Mouse (Mus musculus): ENCODE measurements around the gene Slc25a20.
"Not testable (repeated sequence)": the region's sequence is repeated elsewhere in the genome, so short reads cannot be mapped to it uniquely, and the experiment has no call there.

Slc25a20 gene

GRCm38 (mm10) chr9:108661677-108662612 lies at the start of gene Slc25a20:
TSS of gene Slc25a20 (plus strand) at chr9:108662088.
- peak; percentile 92 for DNase-seq

GRCm38 (mm10) chr9:108617301-108617700 lies 44.6 kb upstream of the Slc25a20 start:
- no peak for DNase-seq

GRCm38 (mm10) chr9:108626498-108626897 lies 35.4 kb upstream of the Slc25a20 start:
- DNase-seq = peak; percentile 49

GRCm38 (mm10) chr9:108628141-108628540 lies 33.7 kb upstream of the Slc25a20 start:
- DNase-seq = no peak

GRCm38 (mm10) chr9:108630683-108631082 lies 31.2 kb upstream of the Slc25a20 start:
- DNase-seq = no peak

- DNase-seq = no peak
Observed at GRCm38 (mm10) chr9:108631631-108632256, 30.1 kb upstream of the Slc25a20 start.

- DNase-seq = no peak
Observed at GRCm38 (mm10) chr9:108632375-108632774, 29.5 kb upstream of the Slc25a20 start.

GRCm38 (mm10) chr9:108633846-108634245 lies 28.0 kb upstream of the Slc25a20 start:
- DNase-seq = no peak

GRCm38 (mm10) chr9:108635415-108635814 lies 26.5 kb upstream of the Slc25a20 start:
- DNase-seq = no peak

GRCm38 (mm10) chr9:108639825-108640224 lies 22.1 kb upstream of the Slc25a20 start:
- DNase-seq = no peak

- DNase-seq = peak; percentile 50
Observed at GRCm38 (mm10) chr9:108648166-108648565, 13.7 kb upstream of the Slc25a20 start.

- peak; percentile 90 for DNase-seq
Observed at GRCm38 (mm10) chr9:108648611-108649560, 13.0 kb upstream of the Slc25a20 start, which contains the start of gene Arih2. TSS of gene Arih2 (minus strand) at chr9:108649386.

GRCm38 (mm10) chr9:108649561-108650440 lies 12.1 kb upstream of the Slc25a20 start:
- no peak for DNase-seq

GRCm38 (mm10) chr9:108654566-108655464 lies 7.1 kb upstream of the Slc25a20 start:
- no peak for DNase-seq

GRCm38 (mm10) chr9:108655865-108656264 lies 6.0 kb upstream of the Slc25a20 start:
- DNase-seq = not testable (repeated sequence)

GRCm38 (mm10) chr9:108662660-108663059 lies 772 bp downstream of the Slc25a20 start:
- DNase-seq = no peak

GRCm38 (mm10) chr9:108669875-108670274 lies 8.0 kb downstream of the Slc25a20 start:
- no peak for DNase-seq

- DNase-seq = no peak
Observed at GRCm38 (mm10) chr9:108673151-108673550, 11.3 kb downstream of the Slc25a20 start.

GRCm38 (mm10) chr9:108680026-108680425 lies 18.1 kb downstream of the Slc25a20 start:
- DNase-seq = no peak

GRCm38 (mm10) chr9:108686475-108686887 lies 24.6 kb downstream of the Slc25a20 start:
- no peak for DNase-seq

- DNase-seq = no peak
Observed at GRCm38 (mm10) chr9:108687181-108687580, 25.3 kb downstream of the Slc25a20 start.
